Mouse (Mus musculus): ENCODE data around the gene Fbxw21. TPM values are rescaled to one million over a fixed set of nuclear protein-coding genes. Genes with fewer than 3 reads are reported as not detected.

The Fbxw21 gene
- polyA plus RNA-seq, 1 experiment from 2014 or later: not detected

- no peak overlapping the region for H3K9ac ChIP-seq (ENCODE audit: low read depth, low read length)
- H3K4me1 ChIP-seq (ENCODE audit: control insufficient read depth, insufficient read depth, low read length): peaks cover 31% of the 10 kb centered on the region
- no peak overlapping the region for H3K4me3 ChIP-seq (ENCODE audit: low read depth, low read length)
- H3K36me3 ChIP-seq (ENCODE audit: control insufficient read depth, insufficient read depth, low read length): peaks cover 9% of the 10 kb centered on the region
- WGBS: 28% methylated on average over 6 of the region's 6 CpGs
- no peaks in the 10 kb centered on the region for H3K27me3 ChIP-seq (ENCODE audit: control insufficient read depth, insufficient read depth, low read depth, low read length)
- 0 out of 2 replicates have a peak overlapping the region, but pooled peaks have one; percentile 13 for H3K27ac ChIP-seq (ENCODE audit: low read length)
- H3K9me3 ChIP-seq (replicated peaks; ENCODE audit: control insufficient read depth, low read length, poor library complexity, severe bottlenecking): no peaks in the 10 kb centered on the region
- no peak for ATAC-seq
- H3K4me2 ChIP-seq (ENCODE audit: low read length): no peak overlapping the region
Observed at GRCm38 (mm10) chr9:109092799-109093198, 69.0 kb downstream of the Fbxw21 start.

- ATAC-seq: no peak
- Histone ChIP-seq H3K4me2 (ENCODE audit: low read length) (no peak overlapping the region), H3K4me1 (ENCODE audit: control insufficient read depth, insufficient read depth, low read length) (peaks cover 21% of the 10 kb centered on the region), H3K27me3 (ENCODE audit: control insufficient read depth, insufficient read depth, low read depth, low read length) (no peaks in the 10 kb centered on the region), H3K9me3 (replicated peaks; ENCODE audit: control insufficient read depth, low read length, poor library complexity, severe bottlenecking) (no peaks in the 10 kb centered on the region), H3K27ac (ENCODE audit: low read length) (no peak overlapping the region), H3K9ac (ENCODE audit: low read depth, low read length) (no peak overlapping the region), H3K4me3 (ENCODE audit: low read depth, low read length) (no peak overlapping the region), H3K36me3 (ENCODE audit: control insufficient read depth, insufficient read depth, low read length) (peaks cover 9% of the 10 kb centered on the region)
- 93% methylated on average over 8 of the region's 8 CpGs for WGBS
Observed at GRCm38 (mm10) chr9:109091802-109092201, 70.0 kb downstream of the Fbxw21 start.

GRCm38 (mm10) chr9:109090446-109090845, 71.4 kb downstream of the Fbxw21 start:
- Histone ChIP-seq H3K9me3 (replicated peaks; ENCODE audit: control insufficient read depth, low read length, poor library complexity, severe bottlenecking) (no peaks in the 10 kb centered on the region), H3K27me3 (ENCODE audit: control insufficient read depth, insufficient read depth, low read depth, low read length) (no peaks in the 10 kb centered on the region), H3K4me1 (ENCODE audit: control insufficient read depth, insufficient read depth, low read length) (peaks cover 12% of the 10 kb centered on the region), H3K4me3 (ENCODE audit: low read depth, low read length) (no peak overlapping the region), H3K36me3 (ENCODE audit: control insufficient read depth, insufficient read depth, low read length) (peaks cover 9% of the 10 kb centered on the region), H3K27ac (ENCODE audit: low read length) (no peak overlapping the region), H3K9ac (ENCODE audit: low read depth, low read length) (no peak overlapping the region), H3K4me2 (ENCODE audit: low read length) (no peak overlapping the region)
- 40% methylated on average over 15 of the region's 15 CpGs for WGBS
- no peak for ATAC-seq

Other genes with a start within 250 kb of the Fbxw21 start
- not detected in 2 replicates for gene Tmem89, start 247.4 kb downstream of the Fbxw21 start, polyA plus RNA-seq (2015; fragmentation: Nextera tagmentation; extraction: Ambion mirVana)
- 417 and 452 TPM in 2 replicates for gene Uqcrc1, start 225.4 kb downstream of the Fbxw21 start, polyA plus RNA-seq (2015; fragmentation: Nextera tagmentation; extraction: Ambion mirVana)
- 1.1 and 1.6 TPM in 2 replicates for gene Col7a1, start 208.5 kb downstream of the Fbxw21 start, polyA plus RNA-seq (2015; fragmentation: Nextera tagmentation; extraction: Ambion mirVana)
- gene Ucn2, start 176.0 kb downstream of the Fbxw21 start, polyA plus RNA-seq (2015; fragmentation: Nextera tagmentation; extraction: Ambion mirVana): not detected in 2 replicates
- gene Pfkfb4, start 170.3 kb downstream of the Fbxw21 start, polyA plus RNA-seq (2015; fragmentation: Nextera tagmentation; extraction: Ambion mirVana): 31.5 and 31.9 TPM in 2 replicates
- gene Shisa5, start 123.5 kb downstream of the Fbxw21 start, polyA plus RNA-seq (2015; fragmentation: Nextera tagmentation; extraction: Ambion mirVana): 60.1 and 68.9 TPM in 2 replicates
- gene Trex1, start 102.3 kb downstream of the Fbxw21 start, polyA plus RNA-seq (2015; fragmentation: Nextera tagmentation; extraction: Ambion mirVana): 12.1 and 13.7 TPM in 2 replicates
- 31.5 and 34.1 TPM in 2 replicates for gene Atrip, start 87.9 kb downstream of the Fbxw21 start, polyA plus RNA-seq (2015; fragmentation: Nextera tagmentation; extraction: Ambion mirVana)
- gene Ccdc51, start 79.5 kb downstream of the Fbxw21 start, polyA plus RNA-seq (2015; fragmentation: Nextera tagmentation; extraction: Ambion mirVana): 12.5 and 13.1 TPM in 2 replicates
- gene Tma7, start 79.5 kb downstream of the Fbxw21 start, polyA plus RNA-seq (2015; fragmentation: Nextera tagmentation; extraction: Ambion mirVana): 674 and 688 TPM in 2 replicates
- gene Plxnb1, start 66.7 kb downstream of the Fbxw21 start, polyA plus RNA-seq (2015; fragmentation: Nextera tagmentation; extraction: Ambion mirVana): 17.9 and 19.1 TPM in 2 replicates
- gene Fbxw13, start 33.9 kb upstream of the Fbxw21 start, polyA plus RNA-seq (2015; fragmentation: Nextera tagmentation; extraction: Ambion mirVana): not detected in 2 replicates
- gene Fbxw20, start 72.7 kb upstream of the Fbxw21 start, polyA plus RNA-seq (2015; fragmentation: Nextera tagmentation; extraction: Ambion mirVana): not detected in 2 replicates
- gene Fbxw14, start 125.6 kb upstream of the Fbxw21 start, polyA plus RNA-seq (2015; fragmentation: Nextera tagmentation; extraction: Ambion mirVana): not detected in 2 replicates
- gene Fbxw28, start 177.6 kb upstream of the Fbxw21 start, polyA plus RNA-seq (2015; fragmentation: Nextera tagmentation; extraction: Ambion mirVana): not detected in 2 replicates
- not detected in 2 replicates for gene Fbxw22, start 242.3 kb upstream of the Fbxw21 start, polyA plus RNA-seq (2015; fragmentation: Nextera tagmentation; extraction: Ambion mirVana)